Mouse (Mus musculus) adrenal gland, postnatal 14 days (tissue): Measurements from ENCODE around the gene Fbxw2. TPM values are rescaled to one million over a fixed set of nuclear protein-coding genes. Genes with fewer than 3 reads are reported as not detected.
"Not testable (repeated sequence)": the region's sequence is repeated elsewhere in the genome, so short reads cannot be mapped to it uniquely, and the experiment has no call there.

Source experiments
- DNase-seq: peaks from one replicate; pipeline ENCODE4 v3.0.0; 2021; ENCODE audit warnings: mixed read lengths
- long read RNA-seq, 2 experiments: library from polyadenylated mRNA; stranded (forward); transcript quantifications; one replicate each; pipeline ENCODE4 v2.0.0; 2021
- total RNA-seq: library from RNA; stranded (reverse); gene quantifications from 2 replicates; pipeline ENCODE4 v1.2.3, GENCODE M21; 2021

The Fbxw2 gene
- total RNA-seq = 67.5 and 75.5 TPM in 2 replicates
- long read RNA-seq, experiment 1, transcript Fbxw2-206 (8 exons, 1,923 nt) = major isoform, 18 of 64 reads
- long read RNA-seq, experiment 1, transcript Fbxw2-211 (3 exons, 988 nt) = minor isoform, 6 of 64 reads
- long read RNA-seq, experiment 1, transcript Fbxw2-208 (4 exons, 1,930 nt) = minor isoform, 12 of 64 reads
- long read RNA-seq, experiment 1, partial matches to known transcripts = 8 of 64 reads
- long read RNA-seq, experiment 1, other reads (novel, unspliced or antisense) = 17 of 64 reads
- long read RNA-seq, experiment 2, transcript Fbxw2-208 (4 exons, 1,930 nt) = minor isoform, 11 of 52 reads
- long read RNA-seq, experiment 2, transcript Fbxw2-206 (8 exons, 1,923 nt) = major isoform, 13 of 52 reads
- long read RNA-seq, experiment 2, partial matches to known transcripts = 10 of 52 reads
- long read RNA-seq, experiment 2, other reads (novel, unspliced or antisense) = 14 of 52 reads

- peak; percentile 96 for DNase-seq
Measured at GRCm38 (mm10) chr2:34825827-34826459, at the start of gene Fbxw2. Gene Fbxw2, minus strand, starts transcription at chr2:34826311.

- no peak for DNase-seq
Measured at GRCm38 (mm10) chr2:34874816-34875345, 48.8 kb upstream of the Fbxw2 start, which contains the start of gene Psmd5. Gene Psmd5, minus strand, starts transcription at chr2:34874968.

- DNase-seq = no peak
Measured at GRCm38 (mm10) chr2:34874271-34874670, 48.2 kb upstream of the Fbxw2 start, which contains the start of gene Cutal. Gene Cutal, plus strand, starts transcription at chr2:34874396.

- peak; percentile 96 for DNase-seq
Measured at GRCm38 (mm10) chr2:34870520-34871474, 44.7 kb upstream of the Fbxw2 start.

- DNase-seq = no peak
Measured at GRCm38 (mm10) chr2:34869680-34870079, 43.6 kb upstream of the Fbxw2 start.

GRCm38 (mm10) chr2:34857728-34858127, 31.6 kb upstream of the Fbxw2 start:
- DNase-seq = no peak

GRCm38 (mm10) chr2:34855265-34855664, 29.2 kb upstream of the Fbxw2 start:
- DNase-seq = no peak

- DNase-seq = no peak
Measured at GRCm38 (mm10) chr2:34847702-34848101, 21.6 kb upstream of the Fbxw2 start.

- peak; percentile 83 for DNase-seq
Measured at GRCm38 (mm10) chr2:34843211-34843939, 17.3 kb upstream of the Fbxw2 start.

GRCm38 (mm10) chr2:34841706-34842105, 15.6 kb upstream of the Fbxw2 start:
- no peak for DNase-seq

- not testable (repeated sequence) for DNase-seq
Measured at GRCm38 (mm10) chr2:34840143-34840542, 14.0 kb upstream of the Fbxw2 start.

- no peak for DNase-seq
Measured at GRCm38 (mm10) chr2:34835669-34836068, 9.6 kb upstream of the Fbxw2 start.

- DNase-seq = no peak
Measured at GRCm38 (mm10) chr2:34833624-34834023, 7.5 kb upstream of the Fbxw2 start.

GRCm38 (mm10) chr2:34832766-34833457, 6.8 kb upstream of the Fbxw2 start, which contains the start of gene Gm34653:
Gene Gm34653, plus strand, starts transcription at chr2:34833007.
- not testable (repeated sequence) for DNase-seq

- DNase-seq = not testable (repeated sequence)
Measured at GRCm38 (mm10) chr2:34830066-34830465, 4.0 kb upstream of the Fbxw2 start.

GRCm38 (mm10) chr2:34828026-34828425, 1.9 kb upstream of the Fbxw2 start:
- peak; percentile 60 for DNase-seq

- DNase-seq = peak; percentile 21
Measured at GRCm38 (mm10) chr2:34827591-34827990, 1.5 kb upstream of the Fbxw2 start.

- peak; percentile 12 for DNase-seq
Measured at GRCm38 (mm10) chr2:34826460-34827231, 535 bp upstream of the Fbxw2 start.

- DNase-seq = no peak
Measured at GRCm38 (mm10) chr2:34818492-34818891, 7.6 kb downstream of the Fbxw2 start.

GRCm38 (mm10) chr2:34815893-34816292, 10.2 kb downstream of the Fbxw2 start:
- not testable (repeated sequence) for DNase-seq
